Mouse (Mus musculus) limb, embryonic 15.5 days (tissue): Measurements from ENCODE around the gene Prkcz. TPM values are rescaled to one million over a fixed set of nuclear protein-coding genes. Genes with fewer than 3 reads are reported as not detected.

ENCODE experiments used
- ATAC-seq: fragments of 200-750 bp; cut with Nextera tagmentation; 2 replicates; pipeline ENCODE4 v1.8.0; 2017; ENCODE audit warnings: low read depth, moderate TSS enrichment; ENCODE audit not compliant: insufficient number of reproducible peaks, low FRiP score, low TSS enrichment
- H3K27ac ChIP-seq: fragments of 300-500 bp; sonication (generic); 2 replicates; pipeline ENCODE4 v1.5.1; 2015; ENCODE audit warnings: moderate library complexity, mild to moderate bottlenecking, inconsistent platforms
- H3K27me3 ChIP-seq: fragments of 300-500 bp; sonication (generic); 2 replicates; pipeline ENCODE4 v1.6.1; 2015; ENCODE audit warnings: inconsistent platforms
- H3K36me3 ChIP-seq: fragments of 300-500 bp; sonication (generic); 2 replicates; pipeline ENCODE4 v1.6.1; 2015; ENCODE audit warnings: inconsistent platforms
- H3K4me1 ChIP-seq: fragments of 300-500 bp; sonication (generic); 2 replicates; pipeline ENCODE4 v1.6.1; 2015; ENCODE audit warnings: inconsistent platforms
- H3K4me2 ChIP-seq: fragments of 300-500 bp; sonication (generic); 2 replicates; pipeline ENCODE4 v1.6.1; 2015; ENCODE audit warnings: mild to moderate bottlenecking, inconsistent platforms
- H3K4me3 ChIP-seq: fragments of 300-500 bp; sonication (generic); 2 replicates; pipeline ENCODE4 v1.5.1; 2015; ENCODE audit warnings: mild to moderate bottlenecking, inconsistent platforms
- H3K9ac ChIP-seq: fragments of 300-500 bp; sonication (generic); 2 replicates; pipeline ENCODE4 v1.6.1; 2015; ENCODE audit warnings: inconsistent platforms
- H3K9me3 ChIP-seq: fragments of 300-500 bp; sonication (generic); 2 replicates; pipeline ENCODE4 v1.6.1; 2016; ENCODE audit warnings: inconsistent platforms
- WGBS: fragments of 180-500 bp; shearing (Covaris S2); methylation state at CpG from one replicate; pipeline ENCODE4 v1.1.7; 2015; 5-methylcytosine and 5-hydroxymethylcytosine counted together
- polyA plus RNA-seq: library from polyadenylated mRNA; unstranded; fragments of >200 nt; fragmentation: Nextera tagmentation; extraction: Ambion mirVana; gene quantifications from 2 replicates; pipeline ENCODE4 v1.2.1, GENCODE M21; 2015

The Prkcz gene
- polyA plus RNA-seq, 1 experiment from 2014 or later: 10.5 TPM

DNA sequence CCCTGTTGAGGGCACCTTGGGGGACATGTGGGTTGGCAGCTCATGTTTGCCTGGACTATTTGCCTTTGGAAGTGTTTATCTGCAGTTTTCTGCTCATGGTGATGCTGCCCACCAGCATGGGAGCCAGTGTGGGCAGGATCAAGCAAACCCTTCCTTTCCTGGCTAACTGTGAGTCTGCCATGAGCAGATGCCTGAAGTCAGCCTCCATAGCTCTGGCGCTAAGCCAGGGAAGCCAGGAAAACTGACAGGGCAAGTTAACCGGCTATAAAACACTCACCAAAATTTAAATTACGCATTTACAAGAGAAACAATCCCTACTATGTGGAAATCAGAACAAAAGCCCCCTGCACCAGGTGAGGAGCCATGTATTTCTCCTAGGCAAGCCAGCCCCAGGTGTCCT, 86.3 kb downstream of the Prkcz start:
- H3K27me3 ChIP-seq: no peaks in the 10 kb centered on the region
- no peak for ATAC-seq
- no peaks in the 10 kb centered on the region for H3K9me3 ChIP-seq
- peaks cover 40% of the 10 kb centered on the region for H3K4me1 ChIP-seq
- H3K27ac ChIP-seq: peak overlapping the region; percentile 17
- H3K36me3 ChIP-seq: no peaks in the 10 kb centered on the region
- no peak overlapping the region for H3K4me2 ChIP-seq
- WGBS: 14% methylated on average over 3 of the region's 3 CpGs
- no peak overlapping the region for H3K4me3 ChIP-seq
- H3K9ac ChIP-seq: no peak overlapping the region

DNA sequence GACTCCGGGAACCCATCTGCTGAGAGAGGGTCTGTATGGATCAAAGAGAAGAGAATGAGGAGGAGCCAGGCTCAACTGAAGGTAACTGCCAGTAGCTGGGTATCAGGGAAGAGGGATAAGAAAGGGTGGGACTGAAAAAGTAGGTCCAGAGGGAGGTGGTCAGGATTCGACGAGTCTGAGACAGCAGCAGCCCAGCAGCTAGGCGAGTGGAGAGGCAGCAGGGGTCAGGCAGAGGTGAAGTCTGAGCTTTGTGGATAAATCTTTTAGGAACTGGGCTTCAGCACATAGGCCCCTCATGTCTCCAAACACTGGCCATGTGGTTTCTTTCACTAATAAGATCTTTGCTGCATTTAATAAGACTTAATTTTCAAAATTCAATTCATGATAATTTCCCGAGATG, 86.7 kb downstream of the Prkcz start:
- Histone ChIP-seq H3K9me3 (no peaks in the 10 kb centered on the region), H3K36me3 (no peaks in the 10 kb centered on the region), H3K27ac (peak overlapping the region; percentile 17; the same call in 1 of the 2 replicates), H3K4me2 (no peak overlapping the region), H3K4me1 (peaks cover 37% of the 10 kb centered on the region), H3K4me3 (no peak overlapping the region), H3K9ac (no peak overlapping the region), H3K27me3 (no peaks in the 10 kb centered on the region)
- no peak for ATAC-seq
- WGBS: 34% methylated on average over 5 of the region's 5 CpGs

DNA sequence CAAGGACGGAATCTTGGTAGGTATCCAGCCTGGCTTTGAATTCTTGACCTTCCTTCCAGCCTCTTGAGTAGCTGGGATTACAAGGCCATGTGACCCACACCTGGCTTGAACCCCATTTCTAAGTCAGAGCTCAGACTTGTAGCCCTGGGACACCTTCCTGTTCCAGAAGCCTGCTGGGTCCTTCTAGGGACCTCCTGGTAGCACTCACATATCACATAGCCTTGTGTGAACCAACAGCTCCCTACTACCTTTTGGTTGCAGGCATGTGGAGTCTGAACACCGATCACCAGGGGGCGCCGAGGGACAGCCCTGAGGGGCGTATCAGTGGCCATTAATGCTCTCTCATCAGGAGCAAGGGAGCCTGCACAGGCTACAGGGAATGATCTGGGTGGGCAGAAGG, 92.8 kb downstream of the Prkcz start:
- Histone ChIP-seq H3K4me2 (no peak overlapping the region), H3K36me3 (no peaks in the 10 kb centered on the region), H3K27ac (peak overlapping the region; percentile 50; the same call in 1 of the 2 replicates), H3K4me3 (no peak overlapping the region), H3K9me3 (no peaks in the 10 kb centered on the region), H3K4me1 (peaks cover 39% of the 10 kb centered on the region), H3K9ac (no peak overlapping the region), H3K27me3 (no peaks in the 10 kb centered on the region)
- 36% methylated on average over 5 of the region's 5 CpGs for WGBS
- ATAC-seq: 0 out of 2 replicates have a peak, but pooled peaks have one; percentile 13

DNA sequence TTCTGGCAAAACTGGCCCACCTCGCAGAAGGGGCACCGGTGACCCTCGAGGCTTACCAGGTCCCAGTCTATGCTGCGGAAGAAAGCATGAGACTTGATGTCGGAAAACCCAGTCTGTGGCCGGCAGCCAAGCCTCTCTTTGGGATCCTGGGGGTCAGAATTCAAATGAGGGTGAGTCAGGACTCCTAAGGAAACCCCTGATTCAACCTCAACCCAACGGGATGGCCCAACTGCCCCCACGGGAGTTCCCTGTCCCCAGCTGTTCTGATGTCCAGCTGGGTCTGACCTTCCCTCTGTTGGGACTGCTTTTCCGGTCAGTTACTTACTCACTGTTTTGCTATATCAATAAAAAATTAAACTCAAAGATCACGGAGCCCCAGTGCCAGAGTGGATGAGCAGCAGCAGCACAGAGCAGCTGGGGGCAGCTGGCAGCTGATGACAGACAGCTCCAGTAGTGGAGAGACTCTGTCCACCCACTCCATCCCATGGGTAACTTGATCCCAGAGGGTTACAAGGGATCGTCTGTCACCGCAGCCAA, 93.5 kb downstream of the Prkcz start:
- no peak overlapping the region for H3K4me2 ChIP-seq
- H3K9ac ChIP-seq: no peak overlapping the region
- peaks cover 38% of the 10 kb centered on the region for H3K4me1 ChIP-seq
- no peaks in the 10 kb centered on the region for H3K36me3 ChIP-seq
- H3K27ac ChIP-seq: peak overlapping the region; percentile 50
- H3K9me3 ChIP-seq: no peaks in the 10 kb centered on the region
- WGBS: 48% methylated on average over 12 of the region's 12 CpGs
- no peaks in the 10 kb centered on the region for H3K27me3 ChIP-seq
- ATAC-seq: peak; percentile 50; the same call in 1 of the 2 replicates
- no peak overlapping the region for H3K4me3 ChIP-seq

DNA sequence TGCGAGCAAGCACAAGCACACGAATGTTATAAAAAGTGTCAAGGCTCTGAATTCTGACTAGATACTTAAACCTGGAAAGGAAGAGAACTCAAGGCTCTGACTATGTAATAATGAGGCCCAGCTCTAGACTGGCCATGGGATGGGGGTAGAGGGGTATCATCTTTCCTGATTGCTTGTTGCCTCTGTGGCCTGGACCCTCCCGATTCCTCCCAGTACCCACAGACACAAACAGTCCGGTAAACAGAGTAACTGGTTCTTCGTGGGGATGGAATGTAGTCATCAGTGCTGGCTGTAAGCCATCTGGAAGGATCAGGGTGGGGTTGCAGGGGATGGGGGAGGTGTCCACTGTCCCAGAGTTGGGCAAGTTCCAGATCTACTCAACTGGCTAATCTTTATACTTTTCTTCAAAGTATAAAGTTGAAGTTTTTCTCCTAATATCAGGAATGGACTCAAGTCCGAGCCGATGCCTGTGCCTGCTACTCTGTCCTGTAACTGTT, 94.1 kb downstream of the Prkcz start:
- H3K4me1 ChIP-seq: peaks cover 32% of the 10 kb centered on the region
- H3K9me3 ChIP-seq: no peaks in the 10 kb centered on the region
- H3K36me3 ChIP-seq: no peaks in the 10 kb centered on the region
- H3K4me3 ChIP-seq: no peak overlapping the region
- ATAC-seq: no peak
- peak overlapping the region; percentile 50 for H3K27ac ChIP-seq
- H3K4me2 ChIP-seq: no peak overlapping the region
- H3K9ac ChIP-seq: no peak overlapping the region
- H3K27me3 ChIP-seq: no peaks in the 10 kb centered on the region
- 60% methylated on average over 7 of the region's 7 CpGs for WGBS

DNA sequence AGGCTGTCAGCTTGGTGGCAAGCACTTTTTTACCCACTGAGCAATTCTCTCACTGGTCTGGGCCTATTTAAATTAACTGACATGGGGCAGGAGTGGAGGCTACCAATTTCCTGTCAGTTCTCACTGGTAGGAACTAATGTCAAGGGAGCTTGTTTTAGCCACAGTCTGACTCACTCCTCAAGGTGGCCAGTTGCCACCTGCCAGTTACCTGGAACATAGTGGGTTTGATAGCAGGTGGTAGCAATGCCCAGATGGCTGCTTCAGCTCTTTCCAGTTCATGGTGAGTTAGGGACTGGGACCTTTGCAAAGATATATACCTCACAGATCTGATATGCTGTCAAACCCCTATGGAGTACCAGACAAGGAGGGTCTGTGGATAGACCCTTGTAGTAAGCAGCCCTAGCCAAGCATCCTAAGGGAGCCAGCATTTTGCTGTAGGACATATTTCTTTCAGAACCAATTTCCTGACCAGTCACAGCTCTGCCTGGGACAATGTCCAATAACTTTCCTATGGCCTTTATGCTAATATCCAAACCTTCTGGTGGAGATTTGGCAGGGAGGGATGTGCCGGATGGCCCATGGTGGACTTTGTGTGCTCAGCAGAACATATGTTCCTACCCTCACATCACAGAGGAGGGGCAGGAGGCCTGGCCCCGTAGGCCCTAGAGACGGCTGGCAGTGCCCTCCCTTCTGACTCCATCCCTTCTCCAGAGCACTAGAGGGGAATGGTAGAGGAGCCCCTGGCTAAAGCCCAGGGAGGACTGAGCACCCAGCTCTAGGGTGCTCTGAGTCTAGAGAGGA, 96.4 kb downstream of the Prkcz start:
- ATAC-seq: no peak
- H3K27ac ChIP-seq: peak overlapping the region; percentile 11; the same call in 1 of the 2 replicates
- WGBS: 66% methylated on average over 3 of the region's 3 CpGs

DNA sequence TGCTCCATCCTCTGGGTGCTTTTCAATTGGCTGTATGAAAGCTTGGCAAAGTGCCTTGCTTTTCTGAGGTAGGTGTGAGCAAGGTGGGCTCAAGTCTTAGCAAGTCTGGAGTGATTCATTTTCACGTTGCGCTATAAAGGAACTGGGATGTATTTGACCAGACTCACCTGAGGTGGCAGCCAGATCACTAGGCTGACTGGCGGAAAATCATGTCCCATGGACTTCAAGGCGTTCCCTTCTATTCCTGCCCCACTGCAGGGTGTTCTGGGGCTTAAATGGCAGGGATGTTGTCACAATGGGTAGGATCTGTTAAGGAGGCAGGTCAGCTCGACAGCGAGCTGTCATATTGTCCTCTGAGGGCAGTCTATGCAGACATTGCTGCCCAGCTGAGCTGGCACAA, 108.9 kb downstream of the Prkcz start:
- Histone ChIP-seq H3K27ac (peak overlapping the region; percentile 99), H3K36me3 (peaks cover 24% of the 10 kb centered on the region), H3K9me3 (no peaks in the 10 kb centered on the region), H3K4me3 (no peak overlapping the region), H3K9ac (no peak overlapping the region), H3K27me3 (no peaks in the 10 kb centered on the region), H3K4me2 (no peak overlapping the region), H3K4me1 (peaks cover 39% of the 10 kb centered on the region)
- ATAC-seq: no peak
- 79% methylated on average over 6 of the region's 6 CpGs for WGBS

More for the DNA sequence above, 96.4 kb downstream of the Prkcz start:
- H3K4me3 ChIP-seq: no peak overlapping the region
- no peak overlapping the region for H3K4me2 ChIP-seq
- H3K36me3 ChIP-seq: peaks cover 4% of the 10 kb centered on the region; the same call in 1 of the 2 replicates
- H3K9me3 ChIP-seq: no peaks in the 10 kb centered on the region
- H3K27me3 ChIP-seq: no peaks in the 10 kb centered on the region
- no peak overlapping the region for H3K9ac ChIP-seq
- peaks cover 28% of the 10 kb centered on the region for H3K4me1 ChIP-seq

DNA sequence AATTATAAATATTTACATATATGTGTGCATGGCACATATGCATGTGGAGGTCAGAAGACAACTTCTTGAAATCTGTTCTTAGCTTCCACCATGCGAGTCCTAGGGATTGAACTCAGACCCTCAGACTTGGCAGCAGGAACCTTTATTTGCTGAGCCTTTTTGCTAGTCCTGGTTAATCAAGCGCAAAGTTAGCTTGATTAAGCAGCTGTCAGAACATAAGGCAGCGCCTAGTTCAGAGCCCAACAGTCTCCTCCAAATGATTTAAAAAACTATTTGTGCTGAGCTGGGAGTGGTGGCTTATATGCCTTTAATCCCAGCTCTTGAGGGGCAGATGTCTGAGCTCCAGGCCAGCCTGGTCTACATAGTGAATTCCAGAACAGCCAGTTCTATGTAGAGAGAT, 110.0 kb downstream of the Prkcz start:
- H3K27ac ChIP-seq: peak overlapping the region; percentile 99
- H3K9me3 ChIP-seq: no peaks in the 10 kb centered on the region
- peak overlapping the region; percentile 89 for H3K4me2 ChIP-seq
- 74% methylated on average over 3 of the region's 3 CpGs for WGBS
- peak overlapping the region; percentile 58 for H3K4me3 ChIP-seq
- H3K9ac ChIP-seq: 0 out of 2 replicates have a peak overlapping the region, but pooled peaks have one; percentile 70
- no peak for ATAC-seq
- no peaks in the 10 kb centered on the region for H3K27me3 ChIP-seq
- peaks cover 18% of the 10 kb centered on the region for H3K36me3 ChIP-seq
- peaks cover 48% of the 10 kb centered on the region for H3K4me1 ChIP-seq

DNA sequence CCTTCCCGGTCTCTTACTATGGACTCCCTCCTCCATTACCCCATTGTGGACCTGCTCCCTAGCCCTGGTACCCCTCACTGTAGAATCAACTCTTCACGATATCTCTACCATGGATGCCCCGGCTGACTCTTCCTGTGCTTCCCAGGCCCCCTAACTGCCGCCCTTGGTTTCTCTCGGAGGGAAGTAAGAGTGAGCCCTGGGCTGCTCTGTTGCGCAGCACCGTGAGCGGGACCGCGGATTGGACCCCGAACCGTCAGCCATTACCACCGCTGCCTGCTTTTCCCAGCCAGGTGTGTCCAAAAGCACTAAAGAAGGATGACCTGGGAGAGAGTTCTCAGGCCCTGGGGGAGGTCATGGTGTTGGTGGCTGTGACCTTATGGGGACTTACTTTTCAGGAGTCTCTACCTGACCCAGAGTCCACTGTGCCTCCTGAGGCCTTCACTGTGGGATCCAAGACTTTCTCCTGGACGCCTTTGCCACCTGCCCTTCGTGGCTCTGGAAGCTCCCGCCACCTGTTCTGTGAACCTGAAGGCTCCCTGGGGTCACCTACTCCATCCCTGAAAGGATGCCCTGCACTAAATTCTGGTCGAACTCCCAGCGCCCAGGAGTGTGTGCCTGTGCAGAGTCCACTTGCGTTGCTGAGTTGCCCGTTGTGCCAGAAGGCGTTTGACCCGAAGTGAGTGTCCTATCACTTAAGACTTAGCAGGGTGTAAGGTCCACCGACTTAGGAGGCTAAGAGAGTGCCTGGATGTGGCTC, 110.6 kb downstream of the Prkcz start:
- 0 out of 2 replicates have a peak, but pooled peaks cover 13% of the 10 kb centered on the region for H3K36me3 ChIP-seq
- H3K27me3 ChIP-seq: no peaks in the 10 kb centered on the region
- H3K9me3 ChIP-seq: no peaks in the 10 kb centered on the region
- 14% methylated on average over 23 of the region's 23 CpGs for WGBS
- peak overlapping the region; percentile 58 for H3K4me3 ChIP-seq
- peak overlapping the region; percentile 70 for H3K9ac ChIP-seq
- H3K4me2 ChIP-seq: peak overlapping the region; percentile 89
- 0 out of 2 replicates have a peak, but pooled peaks have one; percentile 0 for ATAC-seq
- peak overlapping the region; percentile 99 for H3K27ac ChIP-seq
- peaks cover 54% of the 10 kb centered on the region for H3K4me1 ChIP-seq

DNA sequence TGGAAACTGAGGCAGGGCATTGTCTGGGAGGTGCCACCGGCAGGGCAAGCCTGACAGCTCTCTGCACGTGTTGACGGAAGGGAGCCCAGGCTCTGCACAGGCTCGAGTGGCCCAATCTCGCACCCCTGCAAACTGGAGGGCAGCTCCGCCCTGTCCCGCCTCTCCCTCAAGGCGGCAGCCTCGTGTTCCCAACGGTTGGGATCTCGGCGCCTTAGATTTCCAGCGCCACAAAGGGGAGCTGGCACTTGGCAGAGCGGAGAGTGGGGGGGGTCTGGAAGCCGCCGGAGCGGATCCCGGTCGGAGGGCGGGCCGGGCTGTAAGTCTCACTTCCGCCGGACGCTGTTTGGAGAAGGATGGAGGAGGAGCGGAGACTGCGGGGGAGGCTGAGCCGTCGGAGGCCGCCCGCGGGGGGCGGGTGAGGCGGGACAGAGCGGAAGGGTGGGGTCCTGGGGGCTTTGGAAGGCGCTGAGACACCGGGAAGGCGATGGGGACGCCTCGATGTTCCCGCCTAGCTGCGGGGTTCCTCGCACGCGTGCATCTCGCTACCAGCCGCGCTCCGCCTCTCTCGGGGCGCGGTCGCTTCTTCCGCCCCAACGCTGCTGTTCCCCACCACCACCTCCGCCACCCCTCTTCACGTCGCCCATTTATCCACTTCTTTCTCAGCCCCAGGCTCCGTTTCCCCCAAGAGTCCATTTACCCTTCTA, 111.4 kb downstream of the Prkcz start, which contains the start of gene Faap20:
Gene Faap20, plus strand, starts transcription at position 155 of the 704 bp plus-strand sequence.
- H3K4me1 ChIP-seq: peaks cover 56% of the 10 kb centered on the region
- H3K4me2 ChIP-seq: peak within 1 kb of the TSS; percentile 89
- WGBS: under 1% methylated on average over 46 of the region's 58 CpGs
- H3K36me3 ChIP-seq: 0 out of 2 replicates have a peak, but pooled peaks cover 13% of the 10 kb centered on the region
- peak within 1 kb of the TSS; percentile 70 for H3K9ac ChIP-seq
- peak; percentile 85 for ATAC-seq
- peak within 1 kb of the TSS; percentile 58 for H3K4me3 ChIP-seq
- no peaks in the 10 kb centered on the region for H3K27me3 ChIP-seq
- peak within 1 kb of the TSS; percentile 99 for H3K27ac ChIP-seq
- H3K9me3 ChIP-seq: no peaks in the 10 kb centered on the region

DNA sequence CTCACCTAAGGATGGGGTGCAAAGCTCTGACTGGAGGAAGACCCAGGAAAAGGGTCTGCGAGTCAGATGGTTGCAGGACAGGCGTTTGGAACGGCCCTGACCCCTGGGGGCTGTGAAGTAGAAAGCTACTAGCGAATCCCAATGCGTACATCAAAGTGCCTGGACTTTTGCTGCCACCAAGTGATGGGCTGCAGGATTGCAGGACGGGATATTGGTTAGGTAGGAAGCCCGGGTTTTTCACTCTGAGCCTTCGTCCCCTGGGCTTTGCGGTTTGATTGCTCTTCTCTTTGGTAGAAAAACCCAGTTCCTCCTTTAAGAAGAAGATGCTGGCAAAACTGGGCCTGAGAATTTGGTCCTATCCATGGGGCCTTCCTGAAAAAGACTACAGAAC, 111.9 kb downstream of the Prkcz start:
- ATAC-seq: peak; percentile 61
- 0 out of 2 replicates have a peak, but pooled peaks cover 11% of the 10 kb centered on the region for H3K36me3 ChIP-seq
- no peaks in the 10 kb centered on the region for H3K9me3 ChIP-seq
- under 1% methylated on average over 9 of the region's 9 CpGs for WGBS
- H3K4me1 ChIP-seq: peaks cover 56% of the 10 kb centered on the region
- H3K27me3 ChIP-seq: no peaks in the 10 kb centered on the region
- H3K27ac ChIP-seq: peak overlapping the region; percentile 99
- peak overlapping the region; percentile 89 for H3K4me2 ChIP-seq
- peak overlapping the region; percentile 58 for H3K4me3 ChIP-seq
- peak overlapping the region; percentile 70 for H3K9ac ChIP-seq
